Mouse (Mus musculus) megakaryocyte, embryonic 14.5 days (primary cell): ENCODE results near the gene Lhx4.

Experiments
- FLI1 ChIP-seq: IDR thresholded peaks from 2 replicates; pipeline ENCODE4 v1.6.1; 2012; ENCODE audit warnings: low read length, inconsistent platforms, mixed read lengths
- GATA1 ChIP-seq: IDR thresholded peaks from 3 replicates; pipeline ENCODE4 v1.6.1; 2012; ENCODE audit warnings: mixed read lengths, low read length, inconsistent platforms, borderline replicate concordance

- no peak for TF ChIP-seq GATA1
- TF ChIP-seq FLI1: no peak
Observed at GRCm38 (mm10) chr1:155681116-155681799, 70.2 kb downstream of the Lhx4 start.
